Mouse (Mus musculus) midbrain, embryonic 12.5 days (tissue): ENCODE measurements around the gene Crybb2. TPM values are rescaled to one million over a fixed set of nuclear protein-coding genes. Genes with fewer than 3 reads are reported as not detected.

Source experiments
- polyA plus RNA-seq: library from polyadenylated mRNA; unstranded; fragments of >200 nt; fragmentation: Nextera tagmentation; extraction: Ambion mirVana; gene quantifications from 2 replicates; pipeline ENCODE4 v1.2.1, GENCODE M21; 2016

Gene Crybb2
- polyA plus RNA-seq, 1 experiment from 2014 or later, result not detected

Other genes starting within 250 kb of the Crybb2 start
- 1.8 and 2.1 TPM in 2 replicates for gene Myo18b, start 173.8 kb downstream of the Crybb2 start, polyA plus RNA-seq
- 10.4 and 10.6 TPM in 2 replicates for gene Grk3, start 54.3 kb downstream of the Crybb2 start, polyA plus RNA-seq
- 0.24 TPM in 1 of 2 replicates, not detected in the other for gene Crybb3, start 11.5 kb upstream of the Crybb2 start, polyA plus RNA-seq
- gene 2900026A02Rik, start 151.1 kb upstream of the Crybb2 start, polyA plus RNA-seq, result 2.9 and 3.1 TPM in 2 replicates
- gene Tmem211, start 156.8 kb upstream of the Crybb2 start, polyA plus RNA-seq, result 0.12 and 0.13 TPM in 2 replicates
- 16.1 and 19.5 TPM in 2 replicates for gene Sgsm1, start 240.7 kb upstream of the Crybb2 start, polyA plus RNA-seq